Mouse (Mus musculus): ENCODE measurements around the gene Atp2a3. TPM values are rescaled to one million over a fixed set of nuclear protein-coding genes. Genes with fewer than 3 reads are reported as not detected.

The Atp2a3 gene
- total RNA-seq, 1 experiment from 2014 or later: 240 TPM

GRCm38 (mm10) chr11:72953116-72953439 lies 7.9 kb upstream of the Atp2a3 start:
- no peak for ATAC-seq (ENCODE audit: extremely low read depth, insufficient number of reproducible peaks, low FRiP score, poor library complexity, severe bottlenecking)

GRCm38 (mm10) chr11:72953440-72954151 lies 7.4 kb upstream of the Atp2a3 start:
- ATAC-seq (ENCODE audit: extremely low read depth, insufficient number of reproducible peaks, low FRiP score, poor library complexity, severe bottlenecking): peak; percentile 49

GRCm38 (mm10) chr11:72954216-72954615 lies 6.8 kb upstream of the Atp2a3 start:
- no peak; the same call in 1 of the 2 replicates for ATAC-seq (ENCODE audit: extremely low read depth, insufficient number of reproducible peaks, low FRiP score, poor library complexity, severe bottlenecking)

GRCm38 (mm10) chr11:72955339-72955974 lies 5.5 kb upstream of the Atp2a3 start:
- no peak for ATAC-seq (ENCODE audit: extremely low read depth, insufficient number of reproducible peaks, low FRiP score, poor library complexity, severe bottlenecking)

GRCm38 (mm10) chr11:72957318-72957717 lies 3.7 kb upstream of the Atp2a3 start:
- peak; percentile 25; the same call in 1 of the 2 replicates for ATAC-seq (ENCODE audit: extremely low read depth, insufficient number of reproducible peaks, low FRiP score, poor library complexity, severe bottlenecking)

- ATAC-seq (ENCODE audit: extremely low read depth, insufficient number of reproducible peaks, low FRiP score, poor library complexity, severe bottlenecking): no peak
These were observed 867 bp upstream of the Atp2a3 start for GRCm38 (mm10) chr11:72959924-72960679.

GRCm38 (mm10) chr11:72960723-72961071 lies 272 bp upstream of the Atp2a3 start:
- no peak for ATAC-seq (ENCODE audit: extremely low read depth, insufficient number of reproducible peaks, low FRiP score, poor library complexity, severe bottlenecking)

GRCm38 (mm10) chr11:72962378-72962777 lies 1.4 kb downstream of the Atp2a3 start:
- no peak for ATAC-seq (ENCODE audit: extremely low read depth, insufficient number of reproducible peaks, low FRiP score, poor library complexity, severe bottlenecking)

GRCm38 (mm10) chr11:72963058-72963788 lies 2.3 kb downstream of the Atp2a3 start:
- ATAC-seq (ENCODE audit: extremely low read depth, insufficient number of reproducible peaks, low FRiP score, poor library complexity, severe bottlenecking): peak; percentile 33; the same call in 1 of the 2 replicates

- ATAC-seq (ENCODE audit: extremely low read depth, insufficient number of reproducible peaks, low FRiP score, poor library complexity, severe bottlenecking): no peak; the same call in 1 of the 2 replicates
These were observed 2.9 kb downstream of the Atp2a3 start for GRCm38 (mm10) chr11:72963789-72964294.

- ATAC-seq (ENCODE audit: extremely low read depth, insufficient number of reproducible peaks, low FRiP score, poor library complexity, severe bottlenecking): no peak
These were observed 14.1 kb downstream of the Atp2a3 start for GRCm38 (mm10) chr11:72974995-72975503.

GRCm38 (mm10) chr11:72982516-72982915 lies 21.5 kb downstream of the Atp2a3 start:
- ATAC-seq (ENCODE audit: extremely low read depth, insufficient number of reproducible peaks, low FRiP score, poor library complexity, severe bottlenecking): no peak

- no peak for ATAC-seq (ENCODE audit: extremely low read depth, insufficient number of reproducible peaks, low FRiP score, poor library complexity, severe bottlenecking)
These were observed 22.3 kb downstream of the Atp2a3 start for GRCm38 (mm10) chr11:72983283-72983682.

GRCm38 (mm10) chr11:72986745-72987144 lies 25.8 kb downstream of the Atp2a3 start:
- 0 out of 2 replicates have a peak, but pooled peaks have one; percentile 13 for ATAC-seq (ENCODE audit: extremely low read depth, insufficient number of reproducible peaks, low FRiP score, poor library complexity, severe bottlenecking)

GRCm38 (mm10) chr11:72987234-72987633 lies 26.3 kb downstream of the Atp2a3 start:
- 0 out of 2 replicates have a peak, but pooled peaks have one; percentile 24 for ATAC-seq (ENCODE audit: extremely low read depth, insufficient number of reproducible peaks, low FRiP score, poor library complexity, severe bottlenecking)

- ATAC-seq (ENCODE audit: extremely low read depth, insufficient number of reproducible peaks, low FRiP score, poor library complexity, severe bottlenecking): no peak
These were observed 26.8 kb downstream of the Atp2a3 start for GRCm38 (mm10) chr11:72987807-72988206.

GRCm38 (mm10) chr11:72989044-72989443 lies 28.1 kb downstream of the Atp2a3 start:
- no peak for ATAC-seq (ENCODE audit: extremely low read depth, insufficient number of reproducible peaks, low FRiP score, poor library complexity, severe bottlenecking)

GRCm38 (mm10) chr11:72990688-72991087 lies 29.7 kb downstream of the Atp2a3 start:
- no peak for ATAC-seq (ENCODE audit: extremely low read depth, insufficient number of reproducible peaks, low FRiP score, poor library complexity, severe bottlenecking)

- no peak for ATAC-seq (ENCODE audit: extremely low read depth, insufficient number of reproducible peaks, low FRiP score, poor library complexity, severe bottlenecking)
These were observed 31.0 kb downstream of the Atp2a3 start for GRCm38 (mm10) chr11:72991961-72992360.
